Mouse (Mus musculus) bone marrow macrophage, adult 2 months (primary cell): ENCODE measurements at regions not wholly inside any gene's neighbourhood (a gene's known extent, or its start where the extent isn't known, plus 50 kb on each side); places are given as distances from the start of the nearest gene placed in this dataset.

Source experiments
- H3K27ac ChIP-seq: 2 replicates; pipeline ENCODE4 v1.5.1; 2012; ENCODE audit warnings: low read depth, low read length; ENCODE audit not compliant: insufficient read depth
- H3K4me1 ChIP-seq: 2 replicates; pipeline ENCODE4 v1.6.1; 2012; ENCODE audit warnings: low read length; ENCODE audit not compliant: control insufficient read depth, insufficient read depth
- H3K4me3 ChIP-seq: 2 replicates; pipeline ENCODE4 v1.5.1; 2012; ENCODE audit warnings: mild to moderate bottlenecking, low read length, moderate library complexity; ENCODE audit not compliant: insufficient read depth
- CTCF ChIP-seq: IDR thresholded peaks from 2 replicates; pipeline ENCODE4 v1.5.1; 2012; ENCODE audit warnings: low read depth, mild to moderate bottlenecking, low read length, moderate library complexity
- POLR2A ChIP-seq: IDR thresholded peaks from 2 replicates; pipeline ENCODE4 v1.6.1; 2012; ENCODE audit warnings: mild to moderate bottlenecking, low read depth, low read length, borderline replicate concordance

GRCm38 (mm10) chr9:92856410-92857083, 314.5 kb downstream of the Plod2 start:
- Histone ChIP-seq H3K4me3 (no peak overlapping the region), H3K4me1 (no peaks in the 10 kb centered on the region), H3K27ac (no peak overlapping the region)
- TF ChIP-seq CTCF (no peak), POLR2A (no peak)

- H3K27ac ChIP-seq: no peak overlapping the region
- no peak overlapping the region for H3K4me3 ChIP-seq
- TF ChIP-seq POLR2A: no peak
- no peaks in the 10 kb centered on the region for H3K4me1 ChIP-seq
These were observed 323.8 kb downstream of the Plod2 start for GRCm38 (mm10) chr9:92865822-92866221.

DNA sequence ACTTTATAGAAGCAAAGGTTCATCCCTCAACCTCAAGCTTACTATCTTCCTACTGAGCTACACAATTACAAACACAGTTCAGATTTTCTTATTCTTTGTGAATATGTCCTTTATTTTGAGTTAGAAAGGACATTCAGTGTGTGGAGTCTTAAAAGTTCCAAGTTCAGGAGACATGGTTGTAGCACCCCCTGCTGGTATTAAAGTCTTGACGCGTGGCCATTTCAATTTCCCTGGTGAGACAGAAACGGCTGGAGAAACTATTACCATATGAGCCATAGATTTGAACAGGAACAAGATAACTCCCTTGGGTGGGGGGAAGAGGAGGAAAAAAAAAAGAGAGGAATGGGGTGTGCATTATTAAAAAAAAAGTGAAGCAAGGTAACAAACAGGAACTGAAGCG, 336.6 kb downstream of the Plod2 start:
- TF ChIP-seq POLR2A (no peak), CTCF (no peak)
- H3K4me3 ChIP-seq: no peak overlapping the region
- H3K27ac ChIP-seq: no peak overlapping the region
- no peaks in the 10 kb centered on the region for H3K4me1 ChIP-seq

DNA sequence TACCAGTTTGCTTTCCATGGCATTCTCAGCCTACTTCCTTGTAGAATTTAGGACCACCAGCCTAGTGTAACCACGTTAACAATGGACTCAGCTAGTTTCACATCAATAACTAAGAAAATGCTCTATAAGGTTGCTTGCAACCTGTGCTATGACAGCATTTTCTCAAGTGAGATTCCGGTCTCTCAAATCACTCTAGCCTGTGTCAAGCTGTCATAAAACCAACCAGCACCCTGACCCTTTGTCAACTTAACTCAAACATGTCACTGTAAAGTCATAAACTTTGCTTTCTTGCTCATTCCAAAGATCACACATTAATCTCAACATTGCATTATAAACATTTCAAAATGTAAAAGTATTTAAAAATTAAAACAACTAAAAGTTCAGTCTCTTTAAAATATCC, 337.8 kb downstream of the Plod2 start:
- Histone ChIP-seq H3K4me3 (no peak overlapping the region), H3K4me1 (no peaks in the 10 kb centered on the region), H3K27ac (no peak overlapping the region)
- TF ChIP-seq POLR2A: no peak
- no peak for TF ChIP-seq CTCF

DNA sequence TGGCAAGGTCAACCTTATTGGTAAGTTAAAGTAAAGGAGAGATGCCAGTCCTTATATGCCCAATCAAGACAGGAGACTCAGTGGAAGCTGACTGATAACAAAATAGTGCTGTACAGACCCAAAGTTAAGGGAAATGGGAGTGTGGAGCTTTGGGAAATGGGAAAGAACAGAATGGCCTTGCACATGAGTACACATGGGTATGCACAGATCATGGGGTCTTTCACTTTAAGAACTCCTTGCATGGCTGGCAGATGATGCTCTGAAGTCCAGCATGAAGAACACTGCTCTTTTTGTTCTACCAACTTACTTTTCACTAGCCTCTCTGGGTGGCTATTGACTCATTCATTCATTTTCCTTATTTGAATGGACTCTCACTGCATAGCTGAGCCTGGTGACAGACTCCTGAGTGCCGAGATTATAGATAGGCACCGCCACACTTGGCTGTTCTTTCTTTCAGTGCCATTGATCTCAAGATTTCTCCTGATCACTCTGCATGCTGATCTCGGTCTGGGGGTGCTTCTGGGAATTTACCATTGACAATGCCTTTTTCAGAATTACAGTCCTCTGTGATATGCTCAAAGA, 340.3 kb downstream of the Plod2 start:
- TF ChIP-seq CTCF: no peak
- no peak for TF ChIP-seq POLR2A
- Histone ChIP-seq H3K4me3 (no peak overlapping the region), H3K27ac (no peak overlapping the region), H3K4me1 (no peaks in the 10 kb centered on the region)

DNA sequence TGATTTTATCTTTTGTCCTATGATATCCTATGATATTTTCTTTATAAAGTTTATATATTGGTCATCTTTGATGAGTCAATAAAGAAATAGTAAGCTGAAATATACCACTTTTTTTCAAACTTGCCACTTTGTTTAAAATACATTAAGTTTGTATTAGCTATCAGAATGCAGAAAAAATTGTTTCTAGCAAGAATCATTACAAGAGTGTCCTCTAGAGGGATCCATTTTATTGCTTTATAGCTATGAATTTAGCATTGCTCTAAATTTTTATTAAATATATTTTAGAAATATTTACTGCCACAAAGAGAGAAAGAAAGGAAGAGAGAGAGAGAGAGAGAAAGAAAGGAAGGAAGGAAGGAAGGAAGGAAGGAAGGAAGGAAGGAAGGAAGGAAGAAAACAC, 348.0 kb downstream of the Plod2 start:
- no peak for TF ChIP-seq POLR2A
- TF ChIP-seq CTCF: no peak
- no peak overlapping the region for H3K4me3 ChIP-seq

DNA sequence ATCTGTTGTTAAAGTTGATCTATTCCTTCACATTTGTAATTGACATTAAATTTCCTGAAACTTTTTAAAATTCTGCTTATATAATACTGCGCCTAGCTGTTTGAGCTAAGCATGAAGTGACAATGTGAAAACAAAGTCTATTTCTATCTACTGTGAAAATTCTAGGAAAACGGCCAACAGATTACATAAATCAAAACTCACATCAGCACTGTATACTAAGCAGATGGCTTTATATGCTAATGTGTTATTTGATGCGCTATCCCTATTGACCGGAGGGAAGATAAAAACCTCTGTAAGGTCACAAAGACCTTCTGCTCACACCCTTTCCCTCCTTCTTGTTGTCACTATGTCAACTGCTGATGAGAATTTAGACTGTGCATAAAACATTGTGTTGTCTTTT, 357.7 kb downstream of the Plod2 start:
- Histone ChIP-seq H3K27ac (no peak overlapping the region), H3K4me3 (no peak overlapping the region), H3K4me1 (no peaks in the 10 kb centered on the region)
- TF ChIP-seq CTCF (no peak), POLR2A (no peak)

More for the DNA sequence above, 348.0 kb downstream of the Plod2 start:
- H3K27ac ChIP-seq: no peak overlapping the region
- no peaks in the 10 kb centered on the region for H3K4me1 ChIP-seq

- H3K27ac ChIP-seq: no peak overlapping the region
- H3K4me1 ChIP-seq: no peaks in the 10 kb centered on the region
- no peak overlapping the region for H3K4me3 ChIP-seq
- TF ChIP-seq POLR2A: no peak
- TF ChIP-seq CTCF: no peak
These were observed 365.1 kb downstream of the Plod2 start for GRCm38 (mm10) chr9:92907102-92907501.

- TF ChIP-seq POLR2A (no peak), CTCF (no peak)
- H3K4me1 ChIP-seq: no peaks in the 10 kb centered on the region
- no peak overlapping the region for H3K27ac ChIP-seq
- no peak overlapping the region for H3K4me3 ChIP-seq
These were observed 377.4 kb downstream of the Plod2 start for GRCm38 (mm10) chr9:92919396-92919795.

DNA sequence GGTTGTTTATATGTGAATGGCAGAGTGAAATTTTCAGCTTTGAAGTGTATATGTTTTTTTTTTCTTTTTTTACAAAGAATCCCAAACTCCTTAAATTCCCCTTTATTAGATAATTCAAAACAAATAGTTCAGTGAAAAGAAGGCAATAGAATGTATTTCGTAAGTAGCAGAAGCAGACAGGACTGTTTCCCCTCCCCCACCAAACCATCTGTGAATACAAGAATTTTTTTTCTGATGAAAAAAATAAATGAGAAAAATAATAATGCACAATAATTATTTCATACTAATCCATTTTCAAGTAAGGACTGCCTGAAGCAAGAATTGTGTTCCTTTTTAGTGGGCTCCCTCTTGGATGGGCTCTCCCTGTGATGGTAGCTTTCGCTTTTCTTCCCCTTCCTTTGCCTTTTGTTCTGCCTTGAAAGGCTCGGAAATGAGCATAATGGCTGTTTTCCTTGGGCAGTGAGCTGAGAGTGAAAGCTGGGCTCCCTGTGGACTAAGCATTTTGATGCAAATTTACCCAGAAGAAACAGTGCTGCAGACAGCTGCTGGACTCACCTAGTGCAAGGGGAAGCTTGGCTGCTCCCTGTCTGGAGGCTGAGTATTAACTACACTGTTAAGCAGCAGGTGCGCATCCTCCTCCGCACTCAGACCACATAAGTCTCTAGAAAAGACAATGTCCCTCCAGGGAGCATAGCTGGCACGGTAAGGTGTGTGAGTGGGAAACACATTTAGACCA, 388.4 kb downstream of the Plod2 start:
- Histone ChIP-seq H3K27ac (no peak overlapping the region), H3K4me3 (no peak overlapping the region), H3K4me1 (no peaks in the 10 kb centered on the region)
- TF ChIP-seq POLR2A: no peak
- TF ChIP-seq CTCF: no peak

GRCm38 (mm10) chr9:92937802-92938201, 395.8 kb downstream of the Plod2 start:
- Histone ChIP-seq H3K27ac (no peak overlapping the region), H3K4me1 (no peaks in the 10 kb centered on the region)
- TF ChIP-seq POLR2A: no peak
- no peak for TF ChIP-seq CTCF

More at GRCm38 (mm10) chr9:92937802-92938201, 395.8 kb downstream of the Plod2 start:
- no peak overlapping the region for H3K4me3 ChIP-seq
